Mouse (Mus musculus) telencephalon, adult 2 months (tissue): Measurements from ENCODE around the gene Zfand2a.

Source experiments
- DNase-seq: peaks from one replicate; pipeline ENCODE4 v3.0.0-alpha.2; 2011; ENCODE audit warnings: low read depth, low spot score

The Zfand2a gene

DNA sequence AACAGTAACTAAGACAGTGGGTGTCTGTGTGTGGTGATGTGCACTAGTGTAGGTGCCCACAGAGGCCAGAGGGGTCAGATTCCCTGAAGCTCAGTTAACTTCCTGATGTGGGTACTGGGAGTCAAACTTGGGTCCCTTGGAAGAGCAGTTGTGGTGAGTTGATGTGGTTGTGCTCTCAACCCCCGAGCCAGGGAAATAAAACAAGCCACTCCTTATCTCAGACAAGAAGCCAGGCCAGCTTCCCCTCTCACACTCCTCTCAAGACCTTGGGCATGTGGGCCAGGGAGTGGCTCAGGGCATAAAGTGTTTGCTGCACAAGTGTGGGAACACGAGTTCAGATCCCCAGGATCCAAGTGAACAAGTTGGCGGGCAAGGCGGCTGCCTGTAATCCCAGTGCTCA, 17.5 kb downstream of the Zfand2a start:
- no peak for DNase-seq

DNA sequence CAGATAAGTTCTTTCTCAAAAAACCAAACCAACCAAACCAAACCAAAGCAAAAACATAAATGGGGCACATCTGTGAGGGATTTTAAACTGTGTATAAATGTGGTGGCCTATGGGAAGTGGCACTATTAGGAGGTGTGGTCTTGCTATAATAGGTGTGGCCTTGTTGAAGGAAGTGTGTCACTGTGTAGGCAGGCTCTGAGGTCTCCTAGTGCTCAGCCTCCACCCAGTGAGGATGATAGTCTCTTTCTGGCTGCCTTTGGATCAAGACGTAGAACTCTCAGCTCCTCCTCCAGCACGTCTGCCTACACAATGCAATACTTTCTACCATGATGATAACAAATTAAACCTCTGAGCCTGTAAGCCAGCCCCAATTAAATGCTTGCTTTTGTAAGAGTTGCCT, 18.0 kb downstream of the Zfand2a start:
- DNase-seq = no peak

DNA sequence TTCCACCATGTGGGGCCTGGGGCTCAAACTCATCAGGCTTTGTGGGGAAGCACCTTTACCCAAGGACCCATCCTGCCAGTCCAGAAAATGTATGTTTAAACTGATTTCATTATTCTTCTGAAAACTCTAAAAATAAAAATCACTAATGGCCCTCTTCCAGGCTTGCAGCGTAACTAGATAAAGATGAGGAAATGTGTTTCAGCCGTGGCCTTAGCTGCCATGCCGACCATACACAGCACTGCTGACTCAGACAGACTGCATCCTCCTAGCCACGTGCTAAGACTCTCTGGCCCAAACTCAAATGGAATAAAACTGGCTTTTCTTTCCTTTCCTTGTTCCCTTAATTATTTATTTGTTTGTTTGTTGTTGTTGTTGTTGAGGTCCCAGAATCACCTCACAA, 19.5 kb downstream of the Zfand2a start:
- DNase-seq = no peak

GRCm38 (mm10) chr5:139460384-139461067, 23.8 kb downstream of the Zfand2a start, which contains the start of gene 3110082I17Rik:
Gene 3110082I17Rik (minus strand): TSS chr5:139460527.
- peak; percentile 96 for DNase-seq

DNA sequence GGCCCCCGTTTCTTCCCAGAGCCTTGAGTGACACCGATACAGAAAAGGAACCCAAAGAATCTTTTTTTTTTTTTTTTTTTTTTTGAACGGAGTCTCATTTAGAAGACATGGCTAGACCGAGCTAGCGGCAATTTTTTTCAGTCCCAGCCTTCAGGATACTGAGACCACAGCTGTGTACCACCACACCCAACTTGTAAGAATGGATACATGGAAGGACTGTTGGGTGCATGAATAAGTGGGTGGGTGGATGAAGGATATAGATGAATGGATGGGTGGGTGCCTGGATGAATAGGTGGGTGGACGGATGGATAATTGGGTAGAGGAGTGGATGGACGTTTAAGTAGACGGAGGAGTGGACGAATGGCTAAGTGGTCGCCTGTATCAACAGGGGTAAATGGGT, 24.4 kb downstream of the Zfand2a start:
- DNase-seq = no peak

DNA sequence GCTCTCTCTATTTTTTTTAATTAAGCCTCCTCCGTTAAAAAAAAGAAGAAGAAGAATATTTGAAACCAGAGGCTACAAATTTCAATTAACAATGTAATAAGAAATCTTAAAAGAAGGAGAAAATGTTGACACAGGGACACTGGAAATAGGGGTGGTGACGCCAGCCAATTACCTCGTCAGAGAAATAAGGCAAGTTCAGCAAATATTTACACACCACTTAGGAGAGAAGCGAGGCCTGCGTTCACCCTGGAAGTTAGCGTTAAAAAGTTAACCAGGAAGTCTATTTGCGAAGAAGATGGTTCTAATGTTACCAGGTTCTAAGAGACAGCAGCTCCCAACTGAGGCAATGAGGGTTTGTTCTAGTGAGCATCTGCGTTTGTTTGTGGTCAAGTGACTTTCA, 27.1 kb downstream of the Zfand2a start:
- no peak for DNase-seq

- DNase-seq = peak; percentile 72
These were observed 29.2 kb downstream of the Zfand2a start for GRCm38 (mm10) chr5:139455166-139455565.

- DNase-seq = no peak
These were observed 31.3 kb downstream of the Zfand2a start for GRCm38 (mm10) chr5:139453031-139453430.

DNA sequence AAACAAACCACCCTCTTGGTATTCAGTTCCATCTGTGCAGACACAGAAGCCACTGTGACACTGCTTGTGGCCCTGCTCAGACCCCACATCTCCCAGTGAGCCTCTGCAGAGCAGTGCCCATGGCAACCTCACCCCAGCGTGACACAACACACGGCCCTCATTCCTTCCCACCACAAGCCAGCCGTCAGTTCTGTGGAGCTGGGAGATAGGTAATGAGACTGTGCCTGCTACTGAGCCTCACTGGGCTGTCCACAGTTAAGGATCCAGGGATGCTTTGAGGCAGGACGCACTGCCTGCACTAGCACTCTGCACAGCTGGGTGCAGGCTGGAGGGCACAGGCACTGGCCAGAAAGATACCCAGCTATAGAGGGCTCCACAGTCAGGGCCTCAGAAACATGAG, 34.4 kb downstream of the Zfand2a start:
- no peak for DNase-seq

GRCm38 (mm10) chr5:139449161-139449791, 35.1 kb downstream of the Zfand2a start:
- no peak for DNase-seq

GRCm38 (mm10) chr5:139448025-139448424, 36.3 kb downstream of the Zfand2a start:
- no peak for DNase-seq

- DNase-seq = no peak
These were observed 39.1 kb downstream of the Zfand2a start for GRCm38 (mm10) chr5:139445258-139445657.

GRCm38 (mm10) chr5:139442962-139443361, 41.4 kb downstream of the Zfand2a start:
- no peak for DNase-seq

GRCm38 (mm10) chr5:139442428-139442827, 41.9 kb downstream of the Zfand2a start:
- DNase-seq = no peak

- no peak for DNase-seq
These were observed 42.7 kb downstream of the Zfand2a start for GRCm38 (mm10) chr5:139441726-139442018.

GRCm38 (mm10) chr5:139440926-139441725, 43.2 kb downstream of the Zfand2a start:
- no peak for DNase-seq

DNA sequence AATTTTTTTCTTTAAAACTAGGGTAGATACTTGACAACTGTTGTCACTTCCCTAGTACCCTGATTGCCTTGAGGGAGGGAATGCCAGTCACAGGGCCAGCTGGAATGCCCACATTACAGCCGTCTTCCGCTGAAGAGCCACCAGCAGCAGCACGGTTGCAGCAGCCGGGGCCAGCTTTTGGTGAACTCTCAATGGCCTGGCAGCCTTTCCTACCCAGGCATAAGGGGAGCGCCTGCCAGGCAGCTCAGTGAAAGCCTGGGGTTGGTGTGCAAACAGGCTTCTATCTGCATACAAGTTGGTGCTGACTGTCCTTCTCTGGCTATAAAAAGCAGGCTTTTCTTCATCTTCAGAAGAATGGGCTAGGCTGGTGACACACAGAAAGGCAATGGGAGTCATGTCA, 43.9 kb downstream of the Zfand2a start:
- no peak for DNase-seq

DNA sequence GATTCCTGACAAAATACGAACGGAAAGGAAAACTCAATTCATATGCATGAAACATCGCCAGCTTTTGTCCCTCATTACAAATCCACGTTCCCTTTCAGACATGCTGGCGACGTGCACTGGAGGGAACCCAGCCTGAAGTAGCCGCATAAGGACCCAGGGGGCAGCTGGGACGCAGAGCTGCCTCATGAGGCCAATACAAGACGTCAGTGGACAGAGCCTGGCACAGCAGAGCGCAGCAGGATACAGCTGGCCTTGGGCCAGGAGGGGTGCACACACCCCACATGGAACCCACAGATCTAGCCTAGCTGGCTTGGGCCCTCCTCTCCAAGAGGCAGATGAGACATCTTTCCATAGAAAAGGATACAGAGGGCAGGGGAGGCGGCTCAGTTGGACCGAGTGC, 45.9 kb downstream of the Zfand2a start:
- no peak for DNase-seq

GRCm38 (mm10) chr5:139437769-139438168, 46.6 kb downstream of the Zfand2a start:
- no peak for DNase-seq

DNA sequence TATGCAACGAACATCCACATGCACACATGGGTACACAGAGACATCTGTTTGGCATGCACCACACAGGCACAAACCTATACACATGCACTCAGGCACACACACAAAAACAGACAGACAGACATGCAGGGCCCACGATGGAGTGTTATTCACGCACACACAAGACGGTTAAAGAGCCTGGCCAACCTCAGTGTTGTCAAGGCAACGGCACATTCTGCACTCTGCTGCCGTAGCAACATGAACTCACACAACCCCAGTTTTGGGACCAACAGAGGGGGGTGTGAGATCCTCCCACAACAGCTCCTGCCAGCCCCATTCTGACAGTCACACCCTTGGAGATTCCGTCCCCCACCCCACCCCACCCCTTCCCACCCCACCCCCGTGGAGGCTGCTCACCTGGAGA, 49.4 kb downstream of the Zfand2a start:
- peak; percentile 91 for DNase-seq

- no peak for DNase-seq
These were observed 50.3 kb downstream of the Zfand2a start for GRCm38 (mm10) chr5:139433842-139434568.
